Mouse (Mus musculus) R1 (cell line): ENCODE results near the gene Rbmy.
"Not testable (repeated sequence)": the region's sequence is repeated elsewhere in the genome, so short reads cannot be mapped to it uniquely, and the experiment has no call there.

Experiments
- DNase-seq: peaks from one replicate; pipeline ENCODE4 v3.0.0-alpha.2; 2018; ENCODE audit warnings: low read depth, low spot score

The Rbmy gene

GRCm38 (mm10) chrY:2830380-2830779 lies at the start of gene Rbmy, which contains the start of gene Gm10256:
Rbmy (plus strand) TSS chrY:2830680.
Gm10256 (plus strand) TSS chrY:2830699.
- DNase-seq, result not testable (repeated sequence)

GRCm38 (mm10) chrY:2796105-2796504 lies 34.4 kb upstream of the Rbmy start, which contains the start of gene Gm4064:
Gm4064 (minus strand) TSS chrY:2796205.
- not testable (repeated sequence) for DNase-seq
